Mouse (Mus musculus): ENCODE measurements at regions not wholly inside any gene's neighbourhood (a gene's known extent, or its start where the extent isn't known, plus 50 kb on each side); places are given as distances from the start of the nearest gene placed in this dataset.

DNA sequence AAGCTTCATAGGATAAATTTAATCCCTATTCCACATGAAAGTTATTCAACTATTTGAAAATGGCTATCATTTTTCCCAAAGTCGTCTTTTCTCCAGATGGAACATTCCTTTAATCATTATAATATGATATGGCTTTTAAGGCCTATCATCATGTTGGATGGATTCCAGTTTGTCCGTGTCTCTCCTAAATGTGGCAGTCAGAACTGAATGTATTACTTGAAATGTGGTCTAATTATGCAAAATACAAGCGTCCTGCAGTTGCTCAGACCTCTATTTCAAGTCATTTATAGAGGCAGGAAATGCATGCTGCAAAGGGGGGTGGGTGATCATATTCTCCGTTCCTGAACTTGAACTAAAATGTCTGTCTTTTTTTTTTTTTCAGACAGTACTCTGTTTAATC, 88.5 kb upstream of the Adgrl2 start:
- H3K4me1 ChIP-seq (ENCODE audit: insufficient read depth, low read depth, low read length), result no peaks in the 10 kb centered on the region
- DNase-seq (ENCODE audit: low spot score) (no peak), ATAC-seq (ENCODE audit: extremely low read depth, insufficient number of reproducible peaks, low FRiP score, poor library complexity, severe bottlenecking) (no peak)
- no peak overlapping the region for H3K4me3 ChIP-seq (ENCODE audit: low read depth, low read length)
- H3K27me3 ChIP-seq (ENCODE audit: insufficient read depth, low read length), result no peaks in the 10 kb centered on the region
- no peaks in the 10 kb centered on the region for H3K36me3 ChIP-seq (replicated peaks)
- TF ChIP-seq GATA1 (IDR thresholded peaks at IDR 0.05; ENCODE audit: borderline replicate concordance, low read length) (no peak), POLR2AphosphoS5 (IDR thresholded peaks at IDR 0.05; ENCODE audit: insufficient replicate concordance, low read depth, low read length) (no peak), TAL1 (conservative IDR thresholded peaks at IDR 0.05; ENCODE audit: low read depth, low read length) (no peak), GATA2 (IDR thresholded peaks at IDR 0.05; ENCODE audit: borderline replicate concordance, low read depth, low read length) (no peak), CTCF (IDR thresholded peaks at IDR 0.05; ENCODE audit: low read depth, low read length) (no peak)
- peaks cover 30% of the 10 kb centered on the region for H3K9me3 ChIP-seq (replicated peaks)

DNA sequence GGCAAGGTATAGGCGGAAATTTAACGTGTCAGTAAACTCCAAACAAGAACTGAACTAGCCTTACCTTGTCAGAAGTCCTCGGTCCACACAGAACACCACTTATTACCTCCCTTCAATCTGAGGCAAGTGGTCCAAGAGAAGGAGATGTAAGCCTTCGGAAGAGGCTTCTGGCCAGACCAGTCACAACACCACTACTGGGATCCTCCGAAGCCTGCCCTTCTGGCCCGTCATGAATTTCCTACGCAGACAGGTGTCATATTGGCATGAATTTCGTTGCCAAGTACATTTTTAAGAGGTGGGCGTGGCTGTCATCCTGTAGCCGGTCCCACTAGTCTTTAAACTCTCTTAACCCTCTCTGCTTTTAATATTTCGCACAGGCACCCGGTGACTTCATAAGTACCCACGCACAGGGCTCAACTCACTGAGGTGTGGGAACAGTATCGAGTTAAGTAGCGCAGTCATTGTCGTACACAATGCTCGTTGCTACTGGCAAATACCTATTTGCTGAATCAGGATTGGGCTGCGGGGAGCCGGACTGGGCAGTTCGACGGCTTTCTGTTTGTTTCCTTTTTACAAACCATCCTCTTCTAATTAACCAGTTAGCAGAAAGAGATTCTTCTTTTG, 86.7 kb upstream of the Adgrl2 start:
- TF ChIP-seq TAL1 (conservative IDR thresholded peaks at IDR 0.05; ENCODE audit: low read depth, low read length), result no peak
- no peak for TF ChIP-seq GATA1 (IDR thresholded peaks at IDR 0.05; ENCODE audit: borderline replicate concordance, low read length)
- no peak for TF ChIP-seq GATA2 (IDR thresholded peaks at IDR 0.05; ENCODE audit: borderline replicate concordance, low read depth, low read length)
- no peak for TF ChIP-seq POLR2AphosphoS5 (IDR thresholded peaks at IDR 0.05; ENCODE audit: insufficient replicate concordance, low read depth, low read length)
- TF ChIP-seq CTCF (IDR thresholded peaks at IDR 0.05; ENCODE audit: low read depth, low read length), result no peak
- Histone ChIP-seq H3K4me1 (ENCODE audit: insufficient read depth, low read depth, low read length) (no peaks in the 10 kb centered on the region), H3K36me3 (replicated peaks) (no peaks in the 10 kb centered on the region), H3K4me3 (ENCODE audit: low read depth, low read length) (no peak overlapping the region), H3K9me3 (replicated peaks) (peaks cover 35% of the 10 kb centered on the region), H3K27me3 (ENCODE audit: insufficient read depth, low read length) (no peaks in the 10 kb centered on the region)
- no peak for ATAC-seq (ENCODE audit: extremely low read depth, insufficient number of reproducible peaks, low FRiP score, poor library complexity, severe bottlenecking)
- no peak for DNase-seq (ENCODE audit: low spot score)

DNA sequence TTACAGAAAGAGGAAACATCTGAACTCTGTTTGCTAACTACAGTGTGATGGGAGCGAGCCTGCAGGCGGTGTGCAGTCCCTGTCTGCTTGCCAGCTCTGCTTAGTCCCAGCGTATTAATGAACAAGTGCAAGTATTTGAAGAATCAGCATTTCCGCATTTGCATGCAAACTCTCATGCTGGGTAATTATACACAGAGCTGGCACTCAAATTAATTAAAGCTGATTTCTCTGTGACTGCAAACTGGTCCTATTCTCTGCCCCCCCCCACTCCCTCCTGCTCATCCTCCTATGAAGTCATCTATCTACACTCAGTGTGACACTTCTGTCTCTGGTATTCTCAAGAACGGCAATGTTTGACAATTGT, 85.1 kb upstream of the Adgrl2 start:
- ATAC-seq (ENCODE audit: extremely low read depth, insufficient number of reproducible peaks, low FRiP score, poor library complexity, severe bottlenecking), result no peak
- H3K9me3 ChIP-seq (replicated peaks), result peaks cover 34% of the 10 kb centered on the region
- no peaks in the 10 kb centered on the region for H3K36me3 ChIP-seq (replicated peaks)
- no peak for TF ChIP-seq POLR2AphosphoS5 (IDR thresholded peaks at IDR 0.05; ENCODE audit: insufficient replicate concordance, low read depth, low read length)
- no peaks in the 10 kb centered on the region for H3K27me3 ChIP-seq (ENCODE audit: insufficient read depth, low read length)
- no peaks in the 10 kb centered on the region for H3K4me1 ChIP-seq (ENCODE audit: insufficient read depth, low read depth, low read length)
- no peak overlapping the region for H3K4me3 ChIP-seq (ENCODE audit: low read depth, low read length)
- no peak for DNase-seq (ENCODE audit: low spot score)

DNA sequence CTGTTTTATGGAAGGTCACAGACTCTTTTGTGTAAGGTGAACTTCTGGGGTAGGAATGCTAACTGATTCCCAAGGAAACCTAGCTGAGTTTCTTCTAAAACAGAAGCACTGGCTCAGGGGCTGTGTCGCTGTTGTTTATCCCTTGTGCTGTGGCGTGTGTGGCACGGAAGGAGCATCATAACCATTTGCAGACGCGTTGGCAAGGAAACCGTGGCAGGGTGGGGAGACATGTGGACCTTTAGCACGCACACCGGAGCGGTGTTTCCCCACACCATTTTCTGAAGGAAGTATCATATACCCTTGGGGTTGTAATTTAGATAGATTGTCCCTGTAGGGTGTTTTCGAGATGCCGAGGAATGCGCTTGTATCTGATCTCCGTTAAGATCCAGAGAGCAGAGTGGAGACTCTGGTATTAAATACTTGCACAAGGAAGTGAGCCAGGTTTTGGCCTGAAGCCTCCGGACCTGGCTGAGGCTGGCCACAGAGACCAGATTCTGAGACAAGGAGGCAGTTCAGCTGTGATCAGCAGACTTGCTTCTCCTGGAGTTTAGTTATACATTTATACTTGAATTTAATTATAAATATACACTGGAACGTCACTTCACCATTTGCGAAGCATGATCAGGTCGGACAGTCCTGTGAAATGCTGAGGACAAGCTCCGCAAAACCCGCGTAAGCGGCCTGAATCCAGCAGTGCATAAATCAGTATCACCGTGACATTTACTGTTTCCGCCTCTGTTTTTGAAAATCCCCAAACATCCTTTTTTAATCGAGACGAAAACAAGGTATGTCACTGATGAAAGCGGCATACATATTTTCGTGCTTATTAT, 84.5 kb upstream of the Adgrl2 start:
- DNase-seq (ENCODE audit: low spot score), result no peak
- no peak for TF ChIP-seq POLR2AphosphoS5 (IDR thresholded peaks at IDR 0.05; ENCODE audit: insufficient replicate concordance, low read depth, low read length)
- no peak for TF ChIP-seq GATA2 (IDR thresholded peaks at IDR 0.05; ENCODE audit: borderline replicate concordance, low read depth, low read length)
- no peak for TF ChIP-seq GATA1 (IDR thresholded peaks at IDR 0.05; ENCODE audit: borderline replicate concordance, low read length)
- no peak for TF ChIP-seq TAL1 (conservative IDR thresholded peaks at IDR 0.05; ENCODE audit: low read depth, low read length)
- TF ChIP-seq CTCF (IDR thresholded peaks at IDR 0.05; ENCODE audit: low read depth, low read length), result no peak
- Histone ChIP-seq H3K4me3 (ENCODE audit: low read depth, low read length) (no peak overlapping the region), H3K27me3 (ENCODE audit: insufficient read depth, low read length) (no peaks in the 10 kb centered on the region), H3K4me1 (ENCODE audit: insufficient read depth, low read depth, low read length) (no peaks in the 10 kb centered on the region), H3K9me3 (replicated peaks) (peaks cover 40% of the 10 kb centered on the region), H3K36me3 (replicated peaks) (no peaks in the 10 kb centered on the region)
- ATAC-seq (ENCODE audit: extremely low read depth, insufficient number of reproducible peaks, low FRiP score, poor library complexity, severe bottlenecking), result no peak

DNA sequence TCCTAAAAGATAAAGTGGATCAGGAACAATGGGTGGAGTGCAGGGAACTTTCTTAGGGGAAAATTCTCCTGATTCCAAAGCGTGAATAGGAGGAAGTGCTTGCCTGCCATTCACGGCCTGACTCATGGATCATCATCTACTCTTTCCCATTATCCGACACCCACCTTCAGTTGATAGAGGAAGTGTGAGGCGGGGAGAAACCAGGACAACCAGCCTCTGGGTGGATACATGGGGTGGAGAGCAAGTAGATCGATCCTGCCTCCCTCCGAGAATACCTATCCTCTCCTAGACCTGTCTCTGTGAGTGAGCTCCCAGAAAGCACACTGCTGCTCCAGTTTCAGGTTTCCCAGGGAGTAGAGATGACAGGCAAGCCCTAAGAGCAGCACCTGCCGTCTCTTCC, 79.8 kb upstream of the Adgrl2 start:
- Histone ChIP-seq H3K4me3 (ENCODE audit: low read depth, low read length) (no peak overlapping the region), H3K27me3 (ENCODE audit: insufficient read depth, low read length) (no peaks in the 10 kb centered on the region), H3K36me3 (replicated peaks) (no peaks in the 10 kb centered on the region), H3K9me3 (replicated peaks) (peaks cover 43% of the 10 kb centered on the region), H3K4me1 (ENCODE audit: insufficient read depth, low read depth, low read length) (no peaks in the 10 kb centered on the region)
- ATAC-seq (ENCODE audit: extremely low read depth, insufficient number of reproducible peaks, low FRiP score, poor library complexity, severe bottlenecking) (no peak), DNase-seq (ENCODE audit: low spot score) (no peak)
- TF ChIP-seq POLR2AphosphoS5 (IDR thresholded peaks at IDR 0.05; ENCODE audit: insufficient replicate concordance, low read depth, low read length) (no peak), CTCF (IDR thresholded peaks at IDR 0.05; ENCODE audit: low read depth, low read length) (no peak), GATA2 (IDR thresholded peaks at IDR 0.05; ENCODE audit: borderline replicate concordance, low read depth, low read length) (no peak), GATA1 (IDR thresholded peaks at IDR 0.05; ENCODE audit: borderline replicate concordance, low read length) (no peak), TAL1 (conservative IDR thresholded peaks at IDR 0.05; ENCODE audit: low read depth, low read length) (no peak)

DNA sequence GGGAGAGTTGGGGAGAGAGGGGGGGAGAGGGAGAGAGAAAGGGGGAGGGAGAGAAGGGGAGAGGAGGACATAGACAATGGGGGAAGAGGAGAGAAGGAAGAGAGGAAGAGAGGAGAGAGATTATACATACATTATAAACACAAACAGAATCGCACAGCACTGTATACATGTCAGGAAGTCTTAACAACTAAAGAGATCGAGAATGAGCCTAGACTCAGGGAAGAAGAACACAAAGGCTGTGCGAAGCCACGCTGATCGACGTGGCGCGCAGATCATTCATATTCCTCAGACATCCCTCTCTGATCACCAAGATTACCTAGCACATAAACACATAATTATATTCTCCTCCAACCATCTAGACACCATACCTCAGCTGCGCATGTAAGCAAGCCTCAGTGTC, 79.1 kb upstream of the Adgrl2 start:
- no peaks in the 10 kb centered on the region for H3K36me3 ChIP-seq (replicated peaks)
- H3K4me3 ChIP-seq (ENCODE audit: low read depth, low read length), result no peak overlapping the region
- TF ChIP-seq GATA1 (IDR thresholded peaks at IDR 0.05; ENCODE audit: borderline replicate concordance, low read length) (no peak), POLR2AphosphoS5 (IDR thresholded peaks at IDR 0.05; ENCODE audit: insufficient replicate concordance, low read depth, low read length) (no peak), GATA2 (IDR thresholded peaks at IDR 0.05; ENCODE audit: borderline replicate concordance, low read depth, low read length) (no peak), CTCF (IDR thresholded peaks at IDR 0.05; ENCODE audit: low read depth, low read length) (no peak), TAL1 (conservative IDR thresholded peaks at IDR 0.05; ENCODE audit: low read depth, low read length) (no peak)
- H3K4me1 ChIP-seq (ENCODE audit: insufficient read depth, low read depth, low read length), result no peaks in the 10 kb centered on the region
- DNase-seq (ENCODE audit: low spot score) (no peak), ATAC-seq (ENCODE audit: extremely low read depth, insufficient number of reproducible peaks, low FRiP score, poor library complexity, severe bottlenecking) (no peak)
- H3K9me3 ChIP-seq (replicated peaks), result peaks cover 44% of the 10 kb centered on the region
- no peaks in the 10 kb centered on the region for H3K27me3 ChIP-seq (ENCODE audit: insufficient read depth, low read length)
